Mouse (Mus musculus) megakaryocyte progenitor cell, adult 5-6 weeks (primary cell): Measurements from ENCODE around the gene Gm21671. TPM values are rescaled to one million over a fixed set of nuclear protein-coding genes. Genes with fewer than 3 reads are reported as not detected.
"Not testable (repeated sequence)": the region's sequence is repeated elsewhere in the genome, so short reads cannot be mapped to it uniquely, and the experiment has no call there.

Experiments used
- ATAC-seq: replicated peaks from 2 replicates; pipeline ENCODE4 v1.8.0; 2016; ENCODE audit warnings: mild to moderate bottlenecking, moderate TSS enrichment, inconsistent platforms; ENCODE audit not compliant: poor library complexity
- total RNA-seq, 2 experiments: library from RNA; stranded (forward) in 1 of 2; stranded (reverse) in 1 of 2; fragments of 157-497, 149-512 nt in 1 of 2; fragments of 200-1000 nt in 1 of 2; gene quantifications; 2 replicates each; pipeline versions ENCODE4 v1.2.3 to v1.2.4; 2015 to 2017

The Gm21671 gene
- total RNA-seq (2015) = not detected in 2 replicates
- not detected in 2 replicates for total RNA-seq (2017)

DNA sequence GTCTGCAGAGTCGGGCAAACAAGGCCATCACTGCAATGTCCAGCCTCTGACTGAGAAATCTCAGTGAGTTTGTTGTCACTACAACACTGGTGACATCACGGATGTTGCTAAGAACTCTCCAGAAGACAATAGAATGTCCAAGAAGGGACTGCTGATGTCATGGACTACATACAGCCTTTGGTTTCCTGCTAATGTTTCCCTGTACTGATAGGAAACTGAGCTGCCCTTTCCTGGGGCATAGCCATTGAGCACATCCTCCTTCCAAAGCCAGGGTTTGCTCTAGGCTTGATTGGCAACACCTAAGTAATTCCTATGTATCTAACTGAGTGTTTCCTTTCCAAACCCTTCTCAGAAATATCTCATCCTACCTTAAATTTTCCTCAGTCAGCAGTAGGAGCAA lies at the start of gene Gm21671:
TSS of gene Gm21671 (minus strand) at position 101 of the 400 bp plus-strand sequence.
- ATAC-seq = not testable (repeated sequence)

GRCm38 (mm10) chr5:25988550-25988949 lies 34.3 kb upstream of the Gm21671 start, which contains the start of gene Gm21698:
Gene Gm21698 (minus strand): TSS chr5:25988650.
- ATAC-seq = not testable (repeated sequence)

GRCm38 (mm10) chr5:25972563-25972962 lies 18.3 kb upstream of the Gm21671 start, which contains the start of gene Gm21680:
Gene Gm21680 (minus strand): TSS chr5:25972663.
- ATAC-seq = not testable (repeated sequence)

DNA sequence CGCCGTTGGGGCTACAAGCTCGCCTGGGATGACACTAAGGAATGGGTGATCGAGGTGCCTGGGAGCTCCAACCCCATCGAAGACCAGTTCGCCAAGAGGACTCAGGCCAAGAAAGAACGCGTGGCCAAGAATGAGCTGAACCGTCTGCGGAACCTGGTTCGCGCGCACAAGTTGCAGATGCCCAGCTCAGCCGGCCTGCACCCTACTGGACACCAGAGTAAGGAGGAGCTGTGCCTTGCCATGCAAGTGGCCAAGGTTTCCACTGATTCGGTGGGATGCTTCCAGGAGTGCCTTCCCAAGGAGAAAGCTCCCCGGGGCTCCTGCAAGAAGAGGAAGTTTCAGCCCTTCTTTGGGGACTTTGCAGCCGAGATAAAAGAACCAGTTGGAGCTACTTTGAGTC lies 2.8 kb upstream of the Gm21671 start:
- ATAC-seq = not testable (repeated sequence)

DNA sequence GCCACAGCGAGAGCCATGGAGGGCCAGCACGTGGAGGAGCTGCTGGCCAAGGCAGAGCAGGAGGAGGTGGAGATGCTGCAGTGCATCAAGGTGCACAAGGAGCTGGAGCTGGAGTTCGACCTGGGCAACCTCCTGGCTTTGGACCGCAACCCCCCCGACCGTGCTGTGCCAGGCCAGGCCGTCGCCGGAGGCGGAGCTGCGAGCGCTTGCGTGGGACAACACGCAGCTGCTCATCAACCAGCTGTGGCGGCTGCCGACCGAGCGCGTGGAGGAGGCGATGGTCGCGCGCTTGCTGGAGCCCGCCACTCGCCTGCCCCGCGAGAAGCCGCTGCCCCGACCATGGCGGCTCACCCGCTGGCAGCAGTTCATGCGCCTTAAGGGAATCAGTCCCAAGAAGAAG lies 2.4 kb upstream of the Gm21671 start:
- ATAC-seq = not testable (repeated sequence)

GRCm38 (mm10) chr5:25945391-25945790 lies 8.8 kb downstream of the Gm21671 start:
- ATAC-seq = not testable (repeated sequence)

DNA sequence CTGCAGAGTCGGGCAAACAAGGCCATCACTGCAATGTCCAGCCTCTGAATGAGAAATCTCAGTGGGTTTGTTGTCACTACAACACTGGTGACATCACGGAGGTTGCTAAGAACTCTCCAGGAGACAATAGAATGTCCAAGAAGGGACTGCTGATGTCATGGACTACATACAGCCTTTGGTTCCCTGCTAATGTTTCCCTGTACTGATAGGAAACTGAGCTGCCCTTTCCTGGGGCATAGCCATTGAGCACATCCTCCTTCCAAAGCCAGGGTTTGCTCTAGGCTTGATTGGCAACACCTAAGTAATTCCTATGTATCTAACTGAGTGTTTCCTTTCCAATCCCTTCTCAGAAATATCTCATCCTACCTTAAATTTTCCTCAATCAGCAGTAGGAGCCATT lies 11.9 kb downstream of the Gm21671 start, which contains the start of gene Gm21663:
TSS of gene Gm21663 (minus strand) at position 101 of the 400 bp plus-strand sequence.
- ATAC-seq = not testable (repeated sequence)

Other genes with a start within 250 kb of the Gm21671 start
- gene Xrcc2, start 248.6 kb downstream of the Gm21671 start, total RNA-seq (2015) = 9.8 and 13.1 TPM in 2 replicates
- 14.9 and 15.8 TPM in 2 replicates for gene Xrcc2, start 248.6 kb downstream of the Gm21671 start, total RNA-seq (2017)
- 0.78 TPM in 1 of 2 replicates, not detected in the other for gene Actr3b, start 194.4 kb downstream of the Gm21671 start, total RNA-seq (2015)
- 0.14 and 0.54 TPM in 2 replicates for gene Actr3b, start 194.4 kb downstream of the Gm21671 start, total RNA-seq (2017)
- gene Gm21663, start 12.0 kb downstream of the Gm21671 start, total RNA-seq (2015) = not detected in 2 replicates
- not detected in 2 replicates for gene Gm21663, start 12.0 kb downstream of the Gm21671 start, total RNA-seq (2017)
- not detected in 2 replicates for gene Gm21680, start 18.2 kb upstream of the Gm21671 start, total RNA-seq (2015)
- not detected in 2 replicates for gene Gm21680, start 18.2 kb upstream of the Gm21671 start, total RNA-seq (2017)
- not detected in 2 replicates for gene Gm21698, start 34.2 kb upstream of the Gm21671 start, total RNA-seq (2015)
- not detected in 2 replicates for gene Gm21698, start 34.2 kb upstream of the Gm21671 start, total RNA-seq (2017)
- not detected in 2 replicates for gene Gm1979, start 50.4 kb upstream of the Gm21671 start, total RNA-seq (2015)
- gene Gm1979, start 50.4 kb upstream of the Gm21671 start, total RNA-seq (2017) = not detected in 2 replicates
- not detected in 2 replicates for gene Gm5862, start 68.5 kb upstream of the Gm21671 start, total RNA-seq (2015)
- not detected in 2 replicates for gene Gm5862, start 68.5 kb upstream of the Gm21671 start, total RNA-seq (2017)
- gene Speer4a, start 85.1 kb upstream of the Gm21671 start, total RNA-seq (2015) = not detected in 2 replicates
- gene Speer4a, start 85.1 kb upstream of the Gm21671 start, total RNA-seq (2017) = not detected in 2 replicates
- gene Gm7347, start 104.2 kb upstream of the Gm21671 start, total RNA-seq (2015) = not detected in 2 replicates
- not detected in 2 replicates for gene Gm7347, start 104.2 kb upstream of the Gm21671 start, total RNA-seq (2017)
- gene Gm10471, start 134.9 kb upstream of the Gm21671 start, total RNA-seq (2015) = not detected in 2 replicates
- gene Gm10471, start 134.9 kb upstream of the Gm21671 start, total RNA-seq (2017) = not detected in 2 replicates
- gene 5031410I06Rik, start 150.9 kb upstream of the Gm21671 start, total RNA-seq (2015) = not detected in 2 replicates
- not detected in 2 replicates for gene 5031410I06Rik, start 150.9 kb upstream of the Gm21671 start, total RNA-seq (2017)
- not detected in 2 replicates for gene Gm10220, start 167.0 kb upstream of the Gm21671 start, total RNA-seq (2015)
- gene Gm10220, start 167.0 kb upstream of the Gm21671 start, total RNA-seq (2017) = not detected in 2 replicates